Mouse (Mus musculus) brain, embryonic 14.5 days (tissue): ENCODE measurements at regions not wholly inside any gene's neighbourhood (a gene's known extent, or its start where the extent isn't known, plus 50 kb on each side); places are given as distances from the start of the nearest gene placed in this dataset.

Source experiments
- CTCF ChIP-seq: fragments of 200-500 bp; IDR thresholded peaks from 2 replicates; pipeline ENCODE4 v1.5.1; 2012; ENCODE audit warnings: inconsistent platforms, mild to moderate bottlenecking, moderate library complexity, borderline replicate concordance; ENCODE audit not compliant: insufficient read depth, insufficient read length; ENCODE audit errors: extremely low read depth
- POLR2A ChIP-seq: fragments of 200-500 bp; IDR thresholded peaks from 2 replicates; pipeline ENCODE4 v1.6.1; 2012; ENCODE audit warnings: mild to moderate bottlenecking, inconsistent platforms, borderline replicate concordance; ENCODE audit not compliant: poor library complexity, insufficient read depth, insufficient read length, severe bottlenecking; ENCODE audit errors: extremely low read depth

- no peak for TF ChIP-seq CTCF
- TF ChIP-seq POLR2A, result no peak
Observed at GRCm38 (mm10) chr15:15120109-15120508, 1608.4 kb upstream of the Cdh9 start.
